Mouse (Mus musculus) liver, embryonic 16.5 days (tissue): ENCODE results near the gene Kdm2a. TPM values are rescaled to one million over a fixed set of nuclear protein-coding genes. Genes with fewer than 3 reads are reported as not detected.

ENCODE experiments used
- ATAC-seq: fragments of 200-750 bp; cut with Nextera tagmentation; 2 replicates; pipeline ENCODE4 v1.8.0; 2017; ENCODE audit warnings: low read depth, mild to moderate bottlenecking, moderate number of reproducible peaks, moderate library complexity
- H3K27ac ChIP-seq: fragments of 300-500 bp; sonication (generic); 2 replicates; pipeline ENCODE4 v1.5.1; 2014; ENCODE audit warnings: mild to moderate bottlenecking, low read length
- H3K27me3 ChIP-seq: fragments of 300-500 bp; sonication (generic); 2 replicates; pipeline ENCODE4 v1.6.1; 2014; ENCODE audit warnings: low read depth, low read length, mixed read lengths; ENCODE audit not compliant: control insufficient read depth, insufficient read depth
- H3K36me3 ChIP-seq: fragments of 300-500 bp; sonication (generic); 2 replicates; pipeline ENCODE4 v1.6.1; 2014; ENCODE audit warnings: mild to moderate bottlenecking; ENCODE audit not compliant: control insufficient read depth, insufficient read depth
- H3K4me1 ChIP-seq: fragments of 300-500 bp; sonication (generic); 2 replicates; pipeline ENCODE4 v1.6.1; 2014; ENCODE audit warnings: low read depth, low read length, mixed read lengths; ENCODE audit not compliant: control insufficient read depth
- H3K4me2 ChIP-seq: fragments of 300-500 bp; sonication (generic); 2 replicates; pipeline ENCODE4 v1.6.1; 2014; ENCODE audit warnings: low read depth, low read length, mixed read lengths
- H3K4me3 ChIP-seq: fragments of 300-500 bp; sonication (generic); 2 replicates; pipeline ENCODE4 v1.5.1; 2014; ENCODE audit warnings: low read depth, mild to moderate bottlenecking, low read length
- H3K9ac ChIP-seq: fragments of 300-500 bp; sonication (generic); 2 replicates; pipeline ENCODE4 v1.6.1; 2014; ENCODE audit warnings: low read depth, low read length
- H3K9me3 ChIP-seq: fragments of 300-500 bp; sonication (generic); replicated peaks from 2 replicates; pipeline ENCODE4 v1.6.1; 2016; ENCODE audit warnings: low read length; ENCODE audit not compliant: control insufficient read depth
- WGBS: fragments of 180-500 bp; shearing (Covaris S2); extraction: QIAGEN DNeasy Blood & Tissue Kit; methylation state at CpG from one replicate; pipeline ENCODE4 v1.1.7; 2014; ENCODE audit not compliant: insufficient replicate concordance; 5-methylcytosine and 5-hydroxymethylcytosine counted together
- polyA plus RNA-seq: library from polyadenylated mRNA; unstranded; fragments of >200 nt; fragmentation: Nextera tagmentation; extraction: Ambion mirVana; gene quantifications from 2 replicates; pipeline ENCODE4 v1.2.1, GENCODE M21; 2015

Gene Kdm2a
- polyA plus RNA-seq, 1 experiment from 2014 or later: 13.7 TPM

DNA sequence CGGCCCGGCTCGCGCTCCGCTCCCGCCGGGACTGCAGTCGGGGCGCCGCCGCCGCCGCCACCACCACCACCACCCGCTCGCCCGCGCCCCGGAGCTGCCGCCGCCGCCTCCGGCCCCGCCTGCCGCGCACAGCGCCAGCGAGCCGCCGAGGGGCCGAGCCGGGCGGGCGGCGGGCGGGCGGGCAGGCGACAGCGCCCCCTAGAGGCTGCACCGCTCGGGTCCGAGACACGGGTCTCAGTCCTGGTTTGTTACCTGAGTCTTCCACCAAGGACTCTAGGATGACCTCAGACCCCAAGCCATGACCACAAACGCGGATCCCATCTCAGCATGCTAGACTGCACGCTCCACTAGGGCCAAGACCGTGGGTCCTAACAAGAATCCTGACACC lies 91.9 kb downstream of the Kdm2a start, which contains the start of gene Grk2:
Gene Grk2 (minus strand): TSS at position 33 of the 388 bp plus-strand sequence.
- Histone ChIP-seq H3K4me2 (peak within 1 kb of the TSS; percentile 87), H3K36me3 (no peaks in the 10 kb centered on the region), H3K4me3 (peak within 1 kb of the TSS; percentile 92), H3K4me1 (peaks cover 33% of the 10 kb centered on the region), H3K27me3 (no peaks in the 10 kb centered on the region), H3K27ac (peak within 1 kb of the TSS; percentile 89), H3K9me3 (no peaks in the 10 kb centered on the region), H3K9ac (peak within 1 kb of the TSS; percentile 96)
- peak; percentile 86 for ATAC-seq
- under 1% methylated on average over 26 of the region's 46 CpGs for WGBS

DNA sequence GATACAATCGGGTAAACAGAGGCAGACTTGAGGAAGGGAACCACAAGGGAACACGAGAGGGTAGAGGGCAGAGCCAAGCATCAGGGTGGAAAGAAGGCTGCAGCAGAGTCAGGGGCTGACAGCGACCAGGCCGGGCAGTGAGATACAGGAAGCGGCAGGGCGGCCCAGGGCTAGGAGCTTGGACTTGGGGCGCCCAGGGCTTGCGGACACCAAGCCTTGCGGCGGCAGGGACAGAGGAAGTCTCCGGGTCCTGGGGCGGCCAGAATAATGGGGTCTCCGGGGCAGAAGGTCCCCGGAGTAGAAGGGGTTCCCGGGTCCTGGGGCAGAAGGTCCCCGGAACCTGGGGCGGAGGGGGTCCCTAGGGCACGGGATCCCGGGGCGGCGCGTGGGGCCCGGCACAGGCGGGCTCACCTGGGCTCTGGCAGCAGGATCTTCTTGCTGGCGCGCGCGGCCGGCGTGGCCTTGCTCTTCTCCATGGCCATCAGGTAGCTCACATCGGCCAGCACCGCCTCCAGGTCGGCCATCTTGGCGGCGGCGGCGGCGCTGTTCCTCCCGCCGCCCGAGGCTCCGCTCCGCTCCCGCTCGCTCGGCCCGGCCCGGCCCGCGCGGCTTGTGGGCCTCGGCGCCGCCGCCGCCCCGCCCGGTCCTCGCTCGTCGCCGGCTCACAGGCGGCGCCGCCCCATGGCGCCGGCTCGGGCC lies 92.4 kb downstream of the Kdm2a start:
- Histone ChIP-seq H3K27ac (peak overlapping the region; percentile 89), H3K9me3 (no peaks in the 10 kb centered on the region), H3K27me3 (no peaks in the 10 kb centered on the region), H3K36me3 (no peaks in the 10 kb centered on the region), H3K9ac (peak overlapping the region; percentile 96), H3K4me2 (peak overlapping the region; percentile 87), H3K4me1 (peaks cover 39% of the 10 kb centered on the region), H3K4me3 (peak overlapping the region; percentile 92)
- peak; percentile 71 for ATAC-seq
- WGBS: under 1% methylated on average over 51 of the region's 68 CpGs

DNA sequence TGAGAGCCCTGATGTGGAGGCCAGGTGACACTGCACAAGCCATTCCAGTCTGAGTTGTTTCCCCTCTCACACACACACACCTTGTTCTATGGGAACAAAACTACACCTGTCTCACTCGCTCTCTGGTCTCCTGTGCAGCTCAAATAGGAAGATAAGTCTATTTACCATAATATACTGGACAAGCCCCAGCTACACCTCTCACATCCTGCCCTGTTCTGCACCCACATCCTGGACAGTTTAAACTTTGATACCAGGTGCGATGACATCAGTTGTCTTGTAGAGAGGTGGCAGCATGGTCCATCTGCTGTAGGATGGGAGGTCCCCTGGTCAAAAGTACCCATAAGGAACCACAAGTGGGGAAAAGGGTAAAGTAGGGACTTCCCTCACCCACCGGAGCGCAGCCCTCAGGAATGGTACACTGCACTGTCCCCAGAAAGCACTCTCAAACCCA lies 93.2 kb downstream of the Kdm2a start:
- ATAC-seq: no peak
- H3K4me1 ChIP-seq: peaks cover 46% of the 10 kb centered on the region
- no peaks in the 10 kb centered on the region for H3K36me3 ChIP-seq
- H3K27ac ChIP-seq: peak overlapping the region; percentile 89
- no peaks in the 10 kb centered on the region for H3K27me3 ChIP-seq
- peak overlapping the region; percentile 92 for H3K4me3 ChIP-seq
- peak overlapping the region; percentile 96 for H3K9ac ChIP-seq
- H3K9me3 ChIP-seq: no peaks in the 10 kb centered on the region
- peak overlapping the region; percentile 87 for H3K4me2 ChIP-seq
- WGBS: 17% methylated on average over 4 of the region's 4 CpGs

- Histone ChIP-seq H3K4me2 (peak overlapping the region; percentile 87), H3K4me1 (peaks cover 50% of the 10 kb centered on the region), H3K27ac (peak overlapping the region; percentile 89), H3K36me3 (no peaks in the 10 kb centered on the region), H3K9me3 (no peaks in the 10 kb centered on the region), H3K9ac (peak overlapping the region; percentile 96), H3K27me3 (no peaks in the 10 kb centered on the region), H3K4me3 (peak overlapping the region; percentile 92)
- no peak for ATAC-seq
- 18% methylated on average over 5 of the region's 5 CpGs for WGBS
These were observed 93.7 kb downstream of the Kdm2a start for GRCm38 (mm10) chr19:4304251-4304821.

GRCm38 (mm10) chr19:4303640-4303995 lies 94.5 kb downstream of the Kdm2a start:
- H3K27ac ChIP-seq: peak overlapping the region; percentile 16; the same call in 1 of the 2 replicates
- no peak for ATAC-seq
- H3K9me3 ChIP-seq: no peaks in the 10 kb centered on the region
- peak overlapping the region; percentile 15; the same call in 1 of the 2 replicates for H3K4me3 ChIP-seq
- H3K4me2 ChIP-seq: peak overlapping the region; percentile 87; the same call in 1 of the 2 replicates
- no peaks in the 10 kb centered on the region for H3K36me3 ChIP-seq
- no peak overlapping the region for H3K9ac ChIP-seq
- H3K27me3 ChIP-seq: no peaks in the 10 kb centered on the region
- peaks cover 50% of the 10 kb centered on the region for H3K4me1 ChIP-seq
- WGBS: 59% methylated on average over 5 of the region's 5 CpGs

DNA sequence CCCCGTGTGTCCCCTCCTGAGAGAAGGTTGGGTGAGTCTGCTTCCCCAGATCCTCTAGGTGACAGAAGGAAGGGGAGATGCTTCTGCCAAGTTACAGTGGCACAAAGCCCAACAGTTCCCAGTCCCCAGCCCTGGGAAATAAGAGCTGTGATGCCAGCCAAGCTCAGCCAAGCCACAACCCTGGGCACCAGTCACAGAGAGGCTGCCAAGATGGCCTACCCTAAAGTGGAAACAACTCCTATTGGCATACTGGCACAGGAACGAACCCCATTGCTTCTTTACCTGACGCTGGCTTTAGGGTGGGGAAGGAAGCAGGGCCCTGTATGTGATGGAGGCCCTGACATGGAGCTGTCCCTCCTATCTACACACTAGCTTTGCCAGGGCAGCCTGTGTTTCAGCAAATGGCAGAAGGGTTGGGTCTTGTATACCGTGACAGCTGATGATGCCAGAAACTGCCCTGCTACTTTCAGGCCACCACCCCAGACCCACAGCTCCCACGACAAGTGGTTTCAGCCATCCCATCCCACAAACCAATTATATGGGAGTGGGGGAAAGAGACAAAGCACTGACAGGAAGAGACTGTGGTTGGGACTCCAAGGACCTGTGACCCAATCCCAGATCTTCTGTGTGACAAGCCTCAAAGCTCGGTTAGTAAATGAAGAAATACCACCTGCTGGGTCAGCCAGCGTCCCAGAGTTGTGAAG lies 95.0 kb downstream of the Kdm2a start:
- 31% methylated on average over 7 of the region's 7 CpGs for WGBS
- peaks cover 52% of the 10 kb centered on the region for H3K4me1 ChIP-seq
- H3K27me3 ChIP-seq: no peaks in the 10 kb centered on the region
- peak overlapping the region; percentile 87 for H3K4me2 ChIP-seq
- no peaks in the 10 kb centered on the region for H3K9me3 ChIP-seq
- peak overlapping the region; percentile 11; the same call in 1 of the 2 replicates for H3K9ac ChIP-seq
- H3K4me3 ChIP-seq: peak overlapping the region; percentile 12; the same call in 1 of the 2 replicates
- no peaks in the 10 kb centered on the region for H3K36me3 ChIP-seq
- ATAC-seq: no peak
- peak overlapping the region; percentile 57 for H3K27ac ChIP-seq

DNA sequence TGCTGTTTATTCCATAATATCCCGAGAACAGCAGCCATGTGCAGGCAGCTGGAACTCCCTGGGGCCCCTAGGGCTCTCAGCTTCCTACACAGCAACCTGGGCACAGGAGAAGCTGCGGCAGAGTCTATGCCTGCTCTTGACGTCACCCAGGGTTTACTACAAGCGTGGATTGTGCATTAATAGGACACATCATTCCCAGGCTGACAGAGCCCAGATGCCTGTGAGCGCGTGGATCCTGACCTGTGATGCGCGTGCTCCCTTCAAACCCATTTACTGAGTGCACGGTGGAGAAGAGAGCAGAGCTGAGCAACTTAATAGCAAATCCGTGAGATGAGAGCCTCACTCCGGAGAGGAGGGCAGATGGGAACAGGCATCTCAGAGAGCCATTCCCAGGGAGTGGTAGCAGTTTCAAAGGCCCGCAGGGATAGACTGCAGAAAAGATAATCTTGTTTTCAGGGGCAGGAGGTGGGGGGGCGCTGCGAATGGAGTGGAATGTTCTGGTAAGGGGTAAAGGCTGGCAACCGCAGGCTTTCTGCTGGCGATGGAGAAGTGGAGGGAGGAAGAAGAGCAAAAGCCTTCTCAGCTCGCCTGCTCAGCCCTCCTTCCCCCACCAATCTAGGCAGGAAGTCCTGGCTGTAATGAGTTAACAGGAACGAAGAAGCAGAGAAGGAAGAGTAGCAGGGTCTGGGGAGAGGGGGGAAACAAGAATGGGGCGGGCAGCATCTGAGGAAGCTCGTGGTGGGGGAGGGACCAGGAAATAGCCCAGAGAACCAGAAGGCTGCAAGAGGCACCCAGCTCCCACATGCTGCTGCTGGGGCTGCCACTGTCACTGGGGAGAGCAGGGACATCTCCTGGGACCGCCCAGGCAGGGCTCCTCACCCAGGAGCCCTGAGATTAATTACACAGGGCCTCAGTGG lies 96.1 kb downstream of the Kdm2a start:
- 32% methylated on average over 21 of the region's 21 CpGs for WGBS
- no peaks in the 10 kb centered on the region for H3K27me3 ChIP-seq
- H3K9me3 ChIP-seq: no peaks in the 10 kb centered on the region
- H3K4me1 ChIP-seq: peaks cover 57% of the 10 kb centered on the region
- no peaks in the 10 kb centered on the region for H3K36me3 ChIP-seq
- H3K9ac ChIP-seq: peak overlapping the region; percentile 11; the same call in 1 of the 2 replicates
- H3K27ac ChIP-seq: peak overlapping the region; percentile 72
- peak overlapping the region; percentile 27 for H3K4me3 ChIP-seq
- no peak for ATAC-seq
- peak overlapping the region; percentile 87 for H3K4me2 ChIP-seq
